Mouse (Mus musculus): ENCODE measurements around the gene Xpnpep1. TPM values are rescaled to one million over a fixed set of nuclear protein-coding genes. Genes with fewer than 3 reads are reported as not detected.

Xpnpep1 gene
- 93.3 and 103 TPM in 2 replicates for total RNA-seq (2014; rRNA removed)
- 138 and 141 TPM in 2 replicates for polyA plus RNA-seq (2015; fragmentation: Nextera tagmentation; extraction: Ambion mirVana)

DNA sequence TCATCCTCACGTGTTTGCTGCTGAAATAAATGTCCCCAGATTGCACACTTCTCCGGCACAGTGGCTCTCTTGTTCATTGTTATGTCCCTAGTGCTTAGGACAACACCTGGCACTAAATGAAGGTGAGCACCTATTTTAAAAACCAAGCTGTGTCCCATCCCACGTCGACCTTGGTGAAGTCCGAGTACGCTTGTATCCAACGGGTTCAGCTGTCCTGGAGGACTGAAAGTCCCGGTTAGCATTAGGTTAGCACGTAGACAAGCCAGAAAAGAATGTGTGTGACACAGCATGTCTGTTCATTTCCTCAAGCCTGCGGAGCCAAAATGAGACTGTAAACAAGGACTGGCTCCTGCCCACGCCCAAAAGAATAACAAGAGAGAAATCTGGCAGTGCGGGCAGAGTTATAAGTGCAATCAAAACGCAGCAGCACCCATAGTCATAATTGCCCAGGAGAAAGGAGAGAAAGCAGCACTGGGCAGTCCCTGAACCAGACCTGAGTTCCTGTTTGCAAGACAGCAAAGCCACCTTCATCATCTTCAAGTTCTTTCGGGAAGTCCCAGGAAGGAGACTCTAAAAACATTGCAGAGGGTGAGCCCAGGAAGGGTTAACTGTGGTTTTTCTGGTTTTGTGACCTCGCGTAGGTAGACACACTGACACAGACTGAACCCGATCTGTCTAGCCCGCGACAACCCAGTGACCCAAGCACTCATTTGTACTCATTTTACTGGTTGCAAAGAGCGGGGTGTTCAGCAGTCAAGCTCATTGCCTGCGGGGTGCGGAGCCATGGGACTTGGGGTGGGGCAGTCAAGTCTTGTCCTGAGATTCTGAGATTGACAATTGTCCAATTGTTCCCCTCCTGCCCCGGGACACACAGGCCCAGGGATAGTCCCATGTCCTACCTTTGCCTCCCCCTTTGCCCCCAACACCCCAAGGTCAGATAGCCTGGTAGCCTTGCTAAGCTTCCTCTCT, at the start of gene Xpnpep1:
Xpnpep1 (minus strand) TSS at position 51 of the 969 bp plus-strand sequence.
- Histone ChIP-seq H3K27me3 (ENCODE audit: insufficient read depth, low read length) (no peaks in the 10 kb centered on the region), H3K4me3 (ENCODE audit: low read depth, low read length) (peak within 1 kb of the TSS; percentile 79), H3K4me1 (ENCODE audit: insufficient read depth) (peaks cover 10% of the 10 kb centered on the region), H3K9me3 (ENCODE audit: low read length) (no peaks in the 10 kb centered on the region), H3K9ac (peak within 1 kb of the TSS; percentile 92), H3K36me3 (ENCODE audit: insufficient read depth) (no peaks in the 10 kb centered on the region), H3K27ac (ENCODE audit: low read depth, low read length) (peak within 1 kb of the TSS; percentile 82), H3K4me2 (ENCODE audit: low read depth) (peak within 1 kb of the TSS; percentile 61)
- TF ChIP-seq CTCF (IDR thresholded peaks at IDR 0.05; ENCODE audit: low read depth) = no peak
- 80% methylated on average over 23 of the region's 23 CpGs for whole genome bisulfite sequencing
- DNase-seq = no peak
- ATAC-seq = no peak

DNA sequence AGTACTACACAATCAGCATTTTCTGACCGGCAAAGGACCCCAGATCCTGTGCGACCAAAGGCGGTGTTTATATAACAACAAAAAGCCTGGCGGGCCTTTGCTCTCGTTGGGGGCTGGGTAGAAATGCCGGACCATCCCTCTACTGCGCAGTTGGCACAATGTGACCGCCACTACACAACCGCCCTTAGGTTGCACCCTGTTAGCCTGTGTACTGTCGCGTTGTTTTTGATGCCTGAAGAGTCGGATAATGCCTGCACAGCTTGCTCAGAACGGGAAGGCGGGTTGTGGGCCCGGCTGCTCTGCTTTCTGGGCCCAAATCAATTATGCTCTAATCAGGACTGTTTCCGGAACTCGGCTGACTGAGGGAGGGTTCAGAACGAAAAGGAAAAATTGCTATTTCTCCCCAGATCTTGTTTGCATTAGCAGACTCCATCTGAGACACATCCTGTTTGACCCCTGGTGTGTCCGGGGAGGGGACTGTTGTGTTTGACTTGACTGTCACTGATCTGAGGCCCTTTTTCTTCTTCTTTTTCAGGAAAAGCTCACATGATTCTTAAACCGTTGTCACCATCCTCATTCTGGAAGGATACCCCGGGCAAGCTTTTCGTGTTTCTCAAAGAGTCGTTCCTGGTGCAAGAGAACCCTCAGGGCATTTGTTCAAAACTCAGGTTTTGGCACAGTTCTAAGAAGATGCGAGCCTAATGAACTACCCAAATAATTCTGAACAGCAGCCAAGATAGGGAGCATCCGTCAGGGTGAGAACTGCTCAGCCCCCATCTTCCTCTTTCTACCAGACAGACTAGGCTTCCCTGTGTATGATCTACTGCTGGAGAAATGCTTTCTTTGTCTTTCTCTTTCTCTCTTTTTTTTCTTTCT, 47.5 kb upstream of the Xpnpep1 start:
- Histone ChIP-seq H3K27me3 (ENCODE audit: insufficient read depth, low read length) (no peaks in the 10 kb centered on the region), H3K36me3 (ENCODE audit: insufficient read depth) (no peaks in the 10 kb centered on the region), H3K9me3 (ENCODE audit: low read length) (no peaks in the 10 kb centered on the region), H3K4me1 (ENCODE audit: insufficient read depth) (peaks cover 10% of the 10 kb centered on the region), H3K27ac (ENCODE audit: low read depth, low read length) (peak overlapping the region; percentile 51; the same call in 1 of the 2 replicates), H3K9ac (no peak overlapping the region), H3K4me2 (ENCODE audit: low read depth) (peak overlapping the region; percentile 30; the same call in 1 of the 2 replicates), H3K4me3 (ENCODE audit: low read depth, low read length) (no peak overlapping the region)
- 23% methylated on average over 25 of the region's 25 CpGs for WGBS
- ATAC-seq (peak; percentile 82), DNase-seq (peak; percentile 45)
- TF ChIP-seq CTCF (IDR thresholded peaks at IDR 0.05; ENCODE audit: low read depth) = no peak

DNA sequence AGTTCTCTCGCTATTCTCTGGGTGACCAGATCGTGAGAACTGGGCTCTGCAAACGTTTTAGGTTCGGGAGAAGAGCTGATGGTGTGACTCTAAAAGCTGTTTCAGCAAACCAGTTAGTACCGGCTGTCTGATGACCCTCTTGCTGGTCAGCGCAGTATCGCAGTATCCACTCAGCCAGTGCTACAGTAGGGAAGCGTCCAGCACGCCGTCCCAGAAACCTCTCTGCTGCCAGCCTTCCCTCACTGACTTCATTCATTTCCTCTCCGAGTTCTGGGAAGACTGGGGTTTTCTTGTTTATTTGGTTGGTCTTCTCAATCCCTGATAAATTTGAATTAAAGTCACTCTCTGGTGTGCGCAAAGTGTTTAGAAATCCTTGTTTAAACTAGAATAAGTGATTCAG, 46.8 kb upstream of the Xpnpep1 start:
- H3K4me2 ChIP-seq (ENCODE audit: low read depth) = 0 out of 2 replicates have a peak overlapping the region, but pooled peaks have one; percentile 30
- WGBS = 66% methylated on average over 12 of the region's 12 CpGs
- no peaks in the 10 kb centered on the region for H3K27me3 ChIP-seq (ENCODE audit: insufficient read depth, low read length)
- ATAC-seq (peak; percentile 30; the same call in 1 of the 2 replicates), DNase-seq (no peak)
- H3K36me3 ChIP-seq (ENCODE audit: insufficient read depth) = no peaks in the 10 kb centered on the region
- no peak for TF ChIP-seq CTCF (IDR thresholded peaks at IDR 0.05; ENCODE audit: low read depth)
- no peaks in the 10 kb centered on the region for H3K9me3 ChIP-seq (ENCODE audit: low read length)
- peaks cover 10% of the 10 kb centered on the region for H3K4me1 ChIP-seq (ENCODE audit: insufficient read depth)
- peak overlapping the region; percentile 51; the same call in 1 of the 2 replicates for H3K27ac ChIP-seq (ENCODE audit: low read depth, low read length)
- no peak overlapping the region for H3K9ac ChIP-seq
- no peak overlapping the region for H3K4me3 ChIP-seq (ENCODE audit: low read depth, low read length)

DNA sequence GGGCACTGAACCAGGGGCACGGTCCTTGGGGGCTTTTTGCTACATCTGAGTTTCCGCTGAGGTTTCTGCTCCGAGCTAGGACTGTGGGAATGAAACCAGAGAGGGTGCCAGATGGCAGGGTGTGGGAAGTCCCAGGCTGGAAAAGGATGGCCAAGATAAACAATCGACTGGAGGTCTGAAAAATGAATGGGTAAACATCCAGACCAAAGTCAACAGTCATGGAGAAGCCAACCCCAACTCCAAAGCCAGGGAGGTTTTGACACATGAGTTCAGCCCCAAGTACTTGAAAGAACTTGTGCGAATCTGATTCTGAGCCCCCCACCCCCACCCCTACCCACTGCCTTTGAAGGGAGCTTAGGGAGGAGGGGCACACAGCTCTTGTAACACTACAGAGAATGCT, 44.7 kb upstream of the Xpnpep1 start:
- DNase-seq = no peak
- 61% methylated on average over 5 of the region's 5 CpGs for WGBS
- H3K9me3 ChIP-seq (ENCODE audit: low read length) = no peaks in the 10 kb centered on the region
- no peak overlapping the region for H3K4me2 ChIP-seq (ENCODE audit: low read depth)
- no peak overlapping the region for H3K9ac ChIP-seq
- TF ChIP-seq CTCF (IDR thresholded peaks at IDR 0.05; ENCODE audit: low read depth) = no peak
- no peaks in the 10 kb centered on the region for H3K36me3 ChIP-seq (ENCODE audit: insufficient read depth)
- H3K4me1 ChIP-seq (ENCODE audit: insufficient read depth) = peaks cover 10% of the 10 kb centered on the region
- no peaks in the 10 kb centered on the region for H3K27me3 ChIP-seq (ENCODE audit: insufficient read depth, low read length)
- no peak overlapping the region for H3K4me3 ChIP-seq (ENCODE audit: low read depth, low read length)
- ATAC-seq = no peak
- H3K27ac ChIP-seq (ENCODE audit: low read depth, low read length) = no peak overlapping the region

DNA sequence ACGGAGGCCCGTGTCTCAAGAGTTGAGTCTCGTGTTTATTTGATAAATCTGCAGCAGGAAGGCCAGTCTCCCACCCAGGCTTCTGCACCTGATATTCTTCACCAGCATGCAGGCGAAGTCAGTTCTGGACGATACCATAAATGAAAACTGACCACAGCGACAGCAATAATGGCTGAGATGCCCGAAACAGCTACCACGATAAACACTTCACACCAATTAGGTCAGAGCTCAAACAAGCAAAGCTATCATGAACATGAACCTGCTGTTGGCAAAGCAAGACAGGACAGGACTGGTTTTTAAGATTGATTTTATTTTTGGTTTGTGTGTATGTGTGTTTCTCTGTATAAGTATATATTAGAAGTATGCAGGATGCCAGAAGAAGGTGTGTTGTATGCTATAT, 42.8 kb upstream of the Xpnpep1 start:
- no peaks in the 10 kb centered on the region for H3K36me3 ChIP-seq (ENCODE audit: insufficient read depth)
- TF ChIP-seq CTCF (IDR thresholded peaks at IDR 0.05; ENCODE audit: low read depth) = no peak
- peaks cover 15% of the 10 kb centered on the region for H3K4me1 ChIP-seq (ENCODE audit: insufficient read depth)
- WGBS = 93% methylated on average over 8 of the region's 8 CpGs
- DNase-seq (no peak), ATAC-seq (no peak)
- no peak overlapping the region for H3K27ac ChIP-seq (ENCODE audit: low read depth, low read length)
- H3K4me3 ChIP-seq (ENCODE audit: low read depth, low read length) = no peak overlapping the region
- H3K9ac ChIP-seq = no peak overlapping the region
- H3K27me3 ChIP-seq (ENCODE audit: insufficient read depth, low read length) = no peaks in the 10 kb centered on the region
- H3K9me3 ChIP-seq (ENCODE audit: low read length) = no peaks in the 10 kb centered on the region
- no peak overlapping the region for H3K4me2 ChIP-seq (ENCODE audit: low read depth)

DNA sequence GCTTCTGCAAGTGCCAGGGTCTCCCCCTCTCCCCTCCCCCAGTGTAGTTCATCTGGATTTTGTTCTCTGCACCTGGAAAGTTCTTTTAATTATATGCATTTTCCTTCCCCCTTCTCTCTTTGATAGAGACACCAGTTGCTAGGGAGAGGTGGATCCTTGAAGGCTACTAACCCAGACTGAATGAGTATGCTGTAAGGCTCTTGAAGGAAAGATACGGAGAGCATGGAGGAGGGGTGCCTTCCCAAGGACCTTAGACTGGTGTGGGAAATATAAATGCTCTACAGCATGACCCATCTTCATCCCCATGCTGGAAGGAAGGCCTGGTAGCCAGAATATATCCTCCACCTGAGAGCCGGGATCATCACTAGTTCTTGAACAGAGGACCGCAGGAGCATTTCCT, 41.3 kb upstream of the Xpnpep1 start:
- Histone ChIP-seq H3K4me3 (ENCODE audit: low read depth, low read length) (no peak overlapping the region), H3K27ac (ENCODE audit: low read depth, low read length) (no peak overlapping the region), H3K4me2 (ENCODE audit: low read depth) (no peak overlapping the region), H3K36me3 (ENCODE audit: insufficient read depth) (no peaks in the 10 kb centered on the region), H3K27me3 (ENCODE audit: insufficient read depth, low read length) (no peaks in the 10 kb centered on the region), H3K4me1 (ENCODE audit: insufficient read depth) (0 out of 2 replicates have a peak, but pooled peaks cover 7% of the 10 kb centered on the region), H3K9ac (no peak overlapping the region), H3K9me3 (ENCODE audit: low read length) (no peaks in the 10 kb centered on the region)
- DNase-seq = no peak
- WGBS = 84% methylated on average over 3 of the region's 3 CpGs
- TF ChIP-seq CTCF (IDR thresholded peaks at IDR 0.05; ENCODE audit: low read depth) = no peak
- no peak for ATAC-seq

Measured in forebrain, postnatal 0 days (tissue).